Mouse (Mus musculus) CH12.LX (cell line): ENCODE data around the gene Tmed4.

Experiments
- BHLHE40 ChIP-seq: IDR thresholded peaks from 2 replicates; pipeline ENCODE4 v1.6.1; 2011; ENCODE audit warnings: mild to moderate bottlenecking, low read depth, low read length, improper control_type of control experiment
- CHD2 ChIP-seq: IDR thresholded peaks from 2 replicates; pipeline ENCODE4 v1.6.1; 2011; ENCODE audit warnings: low read length, improper control_type of control experiment
- CTCF ChIP-seq, 2 experiments: IDR thresholded peaks in 1 of 2; conservative IDR thresholded peaks in 1 of 2; 2 replicates each; pipeline ENCODE4 v1.5.1; 2011 to 2012; ENCODE audit warnings: low read depth in 2 of 2, low read length in 2 of 2, improper control_type of control experiment in 1 of 2, inconsistent platforms in 1 of 2, mild to moderate bottlenecking in 1 of 2, moderate library complexity in 1 of 2
- MAZ ChIP-seq: IDR thresholded peaks from 2 replicates; pipeline ENCODE4 v1.6.1; 2012; ENCODE audit warnings: low read depth, mild to moderate bottlenecking, inconsistent platforms, low read length, improper control_type of control experiment, moderate library complexity
- POLR2A ChIP-seq: IDR thresholded peaks from 2 replicates; pipeline ENCODE4 v1.6.1; 2011; ENCODE audit warnings: low read depth, mild to moderate bottlenecking, improper control_type of control experiment, low read length
- USF1 ChIP-seq: IDR thresholded peaks from 2 replicates; pipeline ENCODE4 v1.6.1; 2014; ENCODE audit warnings: low read depth, mild to moderate bottlenecking, inconsistent platforms, low read length, improper control_type of control experiment

- TF ChIP-seq POLR2A: no peak
- TF ChIP-seq USF1: no peak
- TF ChIP-seq MAZ: no peak
- TF ChIP-seq CHD2: no peak
- no peak for TF ChIP-seq CTCF (conservative IDR thresholded peaks at IDR 0.05 in 1 of 2, IDR thresholded peaks at IDR 0.05 in 1 of 2; ENCODE audit: low read depth in 2 of 2, low read length in 2 of 2)
- TF ChIP-seq BHLHE40: no peak
Observed at GRCm38 (mm10) chr11:6275094-6275484, 419 bp upstream of the Tmed4 start.
